Mouse (Mus musculus): ENCODE measurements around the gene Zbtb1. TPM values are rescaled to one million over a fixed set of nuclear protein-coding genes. Genes with fewer than 3 reads are reported as not detected.

Gene Zbtb1
- total and polyA plus RNA-seq, 3 experiments, result 1.1 to 3.9 (median 3.0) TPM

DNA sequence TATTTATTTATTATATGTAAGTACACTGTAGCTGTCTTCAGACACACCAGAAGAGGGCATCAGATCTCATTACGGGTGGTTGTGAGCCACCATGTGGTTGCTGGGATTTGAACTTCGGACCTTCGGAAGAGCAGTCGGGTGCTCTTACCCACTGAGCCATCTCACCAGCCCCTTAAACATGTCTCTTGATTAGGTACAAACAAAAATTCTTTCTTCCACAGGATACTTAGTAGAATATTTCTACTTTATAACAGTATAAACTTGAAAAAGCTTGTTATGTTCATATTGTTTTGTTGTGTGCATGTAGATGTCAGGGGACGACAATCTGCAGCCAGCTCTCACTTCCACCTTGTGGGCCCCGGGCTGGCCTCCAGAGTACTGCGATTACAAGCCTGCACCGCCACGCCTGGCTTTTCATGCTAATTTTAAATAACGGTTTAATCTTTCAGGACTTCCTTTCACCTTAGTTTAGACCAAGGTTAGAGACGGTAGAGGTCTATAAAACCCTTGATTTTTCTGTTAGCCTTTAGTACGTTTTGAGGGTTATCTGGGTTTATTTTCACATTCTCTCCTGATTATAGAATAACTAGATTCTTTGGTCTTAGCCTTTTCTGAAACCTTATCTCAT lies 45.4 kb downstream of the Zbtb1 start:
- Histone ChIP-seq H3K4me1 (ENCODE audit: control insufficient read depth, insufficient read depth, low read length) (no peaks in the 10 kb centered on the region), H3K9ac (ENCODE audit: low read depth, low read length) (no peak overlapping the region)

DNA sequence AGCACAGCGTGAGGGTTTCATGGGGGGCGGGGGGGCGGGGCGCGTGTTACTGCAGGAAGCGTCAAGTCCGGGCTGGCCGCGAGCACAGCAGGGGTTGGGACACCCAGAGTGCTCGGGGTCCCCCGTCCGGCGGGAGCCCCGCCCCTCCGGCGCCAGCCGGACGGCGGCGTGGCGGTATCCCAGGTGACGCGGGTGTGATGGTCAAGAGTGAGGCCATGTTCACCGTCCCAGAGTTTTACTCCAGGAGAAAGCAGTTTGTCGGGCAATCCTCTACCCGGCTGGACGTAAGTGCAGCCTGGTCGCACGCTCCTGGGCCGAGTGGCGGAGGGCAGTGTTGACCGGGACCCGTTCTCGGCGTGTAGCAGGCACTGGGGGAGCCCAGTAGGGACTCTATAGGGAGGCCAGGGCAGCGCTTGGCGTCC lies 47.4 kb downstream of the Zbtb1 start, which contains the start of gene Ppp1r36:
TSS of gene Ppp1r36 (plus strand) at position 106 of the 422 bp plus-strand sequence.
- no peaks in the 10 kb centered on the region for H3K27me3 ChIP-seq (ENCODE audit: control insufficient read depth, insufficient read depth, low read length)
- no peaks in the 10 kb centered on the region for H3K4me1 ChIP-seq (ENCODE audit: control insufficient read depth, insufficient read depth, low read length)
- H3K79me2 ChIP-seq (replicated peaks; ENCODE audit: control insufficient read depth, insufficient read depth, low read length), result no peaks in the 10 kb centered on the region
- H3K9ac ChIP-seq (ENCODE audit: low read depth, low read length), result peak within 1 kb of the TSS; percentile 28; the same call in 1 of the 2 replicates
- TF ChIP-seq EP300 (IDR thresholded peaks at IDR 0.05; ENCODE audit: insufficient read depth, low read depth, low read length), result no peak
- no peak for TF ChIP-seq CTCF (IDR thresholded peaks at IDR 0.05)
- TF ChIP-seq POLR2A (IDR thresholded peaks at IDR 0.05; ENCODE audit: insufficient read depth, low read depth, low read length), result no peak
- peak; percentile 33 to 41 for DNase-seq
- peak within 1 kb of the TSS; percentile 37 for H3K4me3 ChIP-seq
- WGBS, result 6% methylated on average over 37 of the region's 37 CpGs
- intact Hi-C loops (cut with DNase I), result no loop called here
- H3K36me3 ChIP-seq (ENCODE audit: control insufficient read depth, insufficient read depth, low read length), result no peaks in the 10 kb centered on the region
- no peak within 1 kb of the TSS for H3K27ac ChIP-seq

More for the DNA sequence above, 45.4 kb downstream of the Zbtb1 start:
- WGBS, result 63% methylated on average over 12 of the region's 12 CpGs
- H3K79me2 ChIP-seq (replicated peaks; ENCODE audit: control insufficient read depth, insufficient read depth, low read length), result no peaks in the 10 kb centered on the region
- H3K27ac ChIP-seq, result no peak overlapping the region
- no peaks in the 10 kb centered on the region for H3K36me3 ChIP-seq (ENCODE audit: control insufficient read depth, insufficient read depth, low read length)
- intact Hi-C loops (cut with DNase I), result no loop called here
- no peak for TF ChIP-seq POLR2A (IDR thresholded peaks at IDR 0.05; ENCODE audit: insufficient read depth, low read depth, low read length)
- no peak for TF ChIP-seq CTCF (IDR thresholded peaks at IDR 0.05)
- no peak for TF ChIP-seq EP300 (IDR thresholded peaks at IDR 0.05; ENCODE audit: insufficient read depth, low read depth, low read length)
- DNase-seq, result peak in 1 of 2 experiments; percentile 20
- H3K4me3 ChIP-seq, result no peak overlapping the region
- no peaks in the 10 kb centered on the region for H3K27me3 ChIP-seq (ENCODE audit: control insufficient read depth, insufficient read depth, low read length)

- H3K79me2 ChIP-seq (replicated peaks; ENCODE audit: control insufficient read depth, insufficient read depth, low read length), result no peaks in the 10 kb centered on the region
- no peaks in the 10 kb centered on the region for H3K27me3 ChIP-seq (ENCODE audit: control insufficient read depth, insufficient read depth, low read length)
- intact Hi-C loops (cut with DNase I), result no loop called here
- TF ChIP-seq EP300 (IDR thresholded peaks at IDR 0.05; ENCODE audit: insufficient read depth, low read depth, low read length), result no peak
- peak; percentile 27 for TF ChIP-seq CTCF (IDR thresholded peaks at IDR 0.05)
- no peak overlapping the region for H3K27ac ChIP-seq
- H3K4me3 ChIP-seq, result no peak overlapping the region
- no peaks in the 10 kb centered on the region for H3K4me1 ChIP-seq (ENCODE audit: control insufficient read depth, insufficient read depth, low read length)
- 97% methylated on average over 5 of the region's 5 CpGs for WGBS
- DNase-seq, result no peak
- no peak overlapping the region for H3K9ac ChIP-seq (ENCODE audit: low read depth, low read length)
- no peaks in the 10 kb centered on the region for H3K36me3 ChIP-seq (ENCODE audit: control insufficient read depth, insufficient read depth, low read length)
Observed at GRCm38 (mm10) chr12:76418346-76418745, 48.3 kb downstream of the Zbtb1 start.

DNA sequence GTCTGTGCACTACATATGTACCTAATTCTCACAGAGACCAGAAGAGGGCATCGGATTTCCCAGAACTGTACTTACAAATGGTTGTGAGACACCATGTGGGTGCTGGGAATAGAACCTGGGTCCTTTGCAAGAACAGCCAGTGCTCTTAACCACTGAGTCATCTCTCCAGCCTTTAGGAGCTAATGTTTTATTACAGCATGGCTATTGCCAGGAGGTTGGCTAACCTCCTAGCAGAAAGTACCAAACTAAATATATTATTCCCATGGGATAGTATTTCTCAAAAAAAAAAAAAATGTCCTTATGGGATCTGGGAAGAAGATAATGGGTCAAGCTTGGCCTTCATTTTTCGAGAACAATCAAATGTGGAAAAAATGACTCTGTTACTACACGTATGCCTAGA lies 55.2 kb downstream of the Zbtb1 start:
- whole genome bisulfite sequencing, result 83% methylated on average over 3 of the region's 3 CpGs
- intact Hi-C loops (cut with DNase I), result no loop called here

GRCm38 (mm10) chr12:76427546-76427945 lies 57.5 kb downstream of the Zbtb1 start:
- intact Hi-C loops (cut with DNase I), result no loop called here
- DNase-seq, result no peak
- no peak overlapping the region for H3K4me3 ChIP-seq
- no peak overlapping the region for H3K27ac ChIP-seq
- no peak for TF ChIP-seq POLR2A (IDR thresholded peaks at IDR 0.05; ENCODE audit: insufficient read depth, low read depth, low read length)
- no peak for TF ChIP-seq CTCF (IDR thresholded peaks at IDR 0.05)
- TF ChIP-seq EP300 (IDR thresholded peaks at IDR 0.05; ENCODE audit: insufficient read depth, low read depth, low read length), result no peak
- no peaks in the 10 kb centered on the region for H3K79me2 ChIP-seq (replicated peaks; ENCODE audit: control insufficient read depth, insufficient read depth, low read length)
- no peaks in the 10 kb centered on the region for H3K4me1 ChIP-seq (ENCODE audit: control insufficient read depth, insufficient read depth, low read length)
- H3K36me3 ChIP-seq (ENCODE audit: control insufficient read depth, insufficient read depth, low read length), result no peaks in the 10 kb centered on the region
- 50% methylated on average over 5 of the region's 5 CpGs for WGBS
- no peak overlapping the region for H3K9ac ChIP-seq (ENCODE audit: low read depth, low read length)
- H3K27me3 ChIP-seq (ENCODE audit: control insufficient read depth, insufficient read depth, low read length), result no peaks in the 10 kb centered on the region

More for the DNA sequence above, 55.2 kb downstream of the Zbtb1 start:
- Histone ChIP-seq H3K79me2 (replicated peaks; ENCODE audit: control insufficient read depth, insufficient read depth, low read length) (no peaks in the 10 kb centered on the region), H3K4me1 (ENCODE audit: control insufficient read depth, insufficient read depth, low read length) (no peaks in the 10 kb centered on the region), H3K27me3 (ENCODE audit: control insufficient read depth, insufficient read depth, low read length) (no peaks in the 10 kb centered on the region), H3K4me3 (no peak overlapping the region), H3K36me3 (ENCODE audit: control insufficient read depth, insufficient read depth, low read length) (no peaks in the 10 kb centered on the region), H3K27ac (no peak overlapping the region), H3K9ac (ENCODE audit: low read depth, low read length) (no peak overlapping the region)
- DNase-seq, result no peak
- no peak for TF ChIP-seq EP300 (IDR thresholded peaks at IDR 0.05; ENCODE audit: insufficient read depth, low read depth, low read length)
- TF ChIP-seq POLR2A (IDR thresholded peaks at IDR 0.05; ENCODE audit: insufficient read depth, low read depth, low read length), result no peak
- no peak for TF ChIP-seq CTCF (IDR thresholded peaks at IDR 0.05)

GRCm38 (mm10) chr12:76430879-76431406 lies 60.9 kb downstream of the Zbtb1 start:
- intact Hi-C loops (cut with DNase I), result no loop called here
- H3K36me3 ChIP-seq (ENCODE audit: control insufficient read depth, insufficient read depth, low read length), result no peaks in the 10 kb centered on the region
- TF ChIP-seq CTCF (IDR thresholded peaks at IDR 0.05), result no peak
- no peak for TF ChIP-seq EP300 (IDR thresholded peaks at IDR 0.05; ENCODE audit: insufficient read depth, low read depth, low read length)
- no peak for TF ChIP-seq POLR2A (IDR thresholded peaks at IDR 0.05; ENCODE audit: insufficient read depth, low read depth, low read length)
- H3K4me1 ChIP-seq (ENCODE audit: control insufficient read depth, insufficient read depth, low read length), result no peaks in the 10 kb centered on the region
- H3K27me3 ChIP-seq (ENCODE audit: control insufficient read depth, insufficient read depth, low read length), result peaks cover 3% of the 10 kb centered on the region
- H3K9ac ChIP-seq (ENCODE audit: low read depth, low read length), result no peak overlapping the region
- H3K27ac ChIP-seq, result no peak overlapping the region
- 17% methylated on average over 5 of the region's 5 CpGs for WGBS
- peak in 1 of 2 experiments; percentile 7 for DNase-seq
- no peak overlapping the region for H3K4me3 ChIP-seq
- H3K79me2 ChIP-seq (replicated peaks; ENCODE audit: control insufficient read depth, insufficient read depth, low read length), result no peaks in the 10 kb centered on the region
